Mouse (Mus musculus): Measurements from ENCODE around the gene Efcab12. TPM values are rescaled to one million over a fixed set of nuclear protein-coding genes. Genes with fewer than 3 reads are reported as not detected.

Gene Efcab12
- total RNA-seq, 2 experiments from 2014 or later, result not detected

- peak; percentile 77 for ATAC-seq (replicated peaks; ENCODE audit: low FRiP score, poor library complexity, severe bottlenecking)
Observed at GRCm38 (mm10) chr6:115846640-115847411, 8.6 kb upstream of the Efcab12 start.

DNA sequence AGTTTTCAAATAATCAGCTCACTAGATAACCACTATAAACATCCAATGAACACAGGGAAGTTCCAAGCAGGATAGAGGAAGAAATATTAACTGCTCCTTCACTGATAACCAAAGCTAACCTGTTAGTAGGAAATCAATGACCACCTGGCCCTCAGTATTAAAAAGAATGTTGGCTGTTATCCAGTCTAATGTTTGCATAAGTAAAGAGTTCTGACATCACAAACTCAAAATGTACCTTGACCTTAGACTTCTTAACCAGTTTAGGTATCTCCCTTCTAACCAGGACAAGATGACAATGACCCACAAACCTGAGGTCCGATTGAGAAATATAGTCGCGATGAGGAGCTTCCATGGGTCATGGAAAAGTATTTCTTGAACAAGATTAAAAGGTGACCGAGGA lies 6.8 kb upstream of the Efcab12 start:
- ATAC-seq (replicated peaks; ENCODE audit: low FRiP score, poor library complexity, severe bottlenecking), result no peak

DNA sequence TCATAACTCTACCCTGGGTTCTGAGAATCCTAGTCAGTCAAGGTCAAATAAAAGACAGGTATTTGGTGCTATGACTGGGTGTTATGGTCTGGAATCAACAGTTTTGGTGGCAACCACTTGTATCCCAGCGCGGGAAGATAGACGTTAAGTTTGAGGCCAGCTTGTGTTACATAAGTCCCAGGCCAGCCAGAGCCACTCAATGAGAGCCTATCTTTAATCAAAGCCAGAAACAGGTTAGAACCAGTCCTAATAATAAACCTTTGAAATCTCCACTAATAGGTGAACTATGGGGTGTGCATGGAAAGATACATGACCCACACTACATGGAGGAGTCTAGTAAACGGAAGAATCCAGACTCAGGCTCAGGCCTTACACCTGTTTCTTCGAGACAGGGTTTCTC lies 533 bp upstream of the Efcab12 start:
- no peak for ATAC-seq (replicated peaks; ENCODE audit: low FRiP score, poor library complexity, severe bottlenecking)

- no peak for ATAC-seq (replicated peaks; ENCODE audit: low FRiP score, poor library complexity, severe bottlenecking)
Observed at GRCm38 (mm10) chr6:115833861-115834260, 4.4 kb downstream of the Efcab12 start.

DNA sequence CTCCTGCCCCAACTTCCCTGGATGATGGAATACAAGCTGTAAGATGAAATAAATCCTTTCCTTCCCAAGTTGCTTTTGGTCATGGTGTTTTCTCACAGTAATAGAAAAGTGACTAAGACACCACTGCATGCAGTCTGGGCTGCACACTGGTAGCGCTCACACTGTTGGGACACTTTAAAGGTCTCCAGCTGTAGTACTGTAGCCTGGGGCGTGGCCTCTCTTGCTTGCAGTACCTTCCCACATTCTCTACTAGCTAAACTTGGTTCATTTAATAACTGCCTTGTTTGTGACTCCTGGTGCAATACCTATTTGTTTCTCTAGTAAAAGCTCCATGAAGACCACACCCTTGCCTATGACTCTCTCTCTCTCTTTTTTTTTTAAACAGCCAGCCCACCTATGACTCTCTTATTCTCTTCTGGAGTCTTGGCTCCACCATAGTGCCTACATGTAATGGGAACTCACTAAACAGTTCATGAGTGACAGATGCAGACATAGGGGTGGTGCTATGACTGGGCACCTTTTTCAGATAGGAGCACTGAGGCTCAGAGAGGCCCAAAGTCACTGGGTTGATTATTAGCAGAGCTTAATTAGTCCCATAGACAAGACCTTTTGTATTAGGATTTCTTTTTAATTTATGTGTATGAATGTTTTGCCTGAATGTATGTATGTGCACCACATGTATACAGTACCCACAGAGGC lies 5.9 kb downstream of the Efcab12 start:
- ATAC-seq (replicated peaks; ENCODE audit: low FRiP score, poor library complexity, severe bottlenecking), result no peak; the same call in 1 of the 2 replicates

- ATAC-seq (replicated peaks; ENCODE audit: low FRiP score, poor library complexity, severe bottlenecking), result no peak
Observed at GRCm38 (mm10) chr6:115830779-115831601, 7.2 kb downstream of the Efcab12 start.

GRCm38 (mm10) chr6:115823850-115824464 lies 14.3 kb downstream of the Efcab12 start:
- ATAC-seq (replicated peaks; ENCODE audit: low FRiP score, poor library complexity, severe bottlenecking), result peak; percentile 84

DNA sequence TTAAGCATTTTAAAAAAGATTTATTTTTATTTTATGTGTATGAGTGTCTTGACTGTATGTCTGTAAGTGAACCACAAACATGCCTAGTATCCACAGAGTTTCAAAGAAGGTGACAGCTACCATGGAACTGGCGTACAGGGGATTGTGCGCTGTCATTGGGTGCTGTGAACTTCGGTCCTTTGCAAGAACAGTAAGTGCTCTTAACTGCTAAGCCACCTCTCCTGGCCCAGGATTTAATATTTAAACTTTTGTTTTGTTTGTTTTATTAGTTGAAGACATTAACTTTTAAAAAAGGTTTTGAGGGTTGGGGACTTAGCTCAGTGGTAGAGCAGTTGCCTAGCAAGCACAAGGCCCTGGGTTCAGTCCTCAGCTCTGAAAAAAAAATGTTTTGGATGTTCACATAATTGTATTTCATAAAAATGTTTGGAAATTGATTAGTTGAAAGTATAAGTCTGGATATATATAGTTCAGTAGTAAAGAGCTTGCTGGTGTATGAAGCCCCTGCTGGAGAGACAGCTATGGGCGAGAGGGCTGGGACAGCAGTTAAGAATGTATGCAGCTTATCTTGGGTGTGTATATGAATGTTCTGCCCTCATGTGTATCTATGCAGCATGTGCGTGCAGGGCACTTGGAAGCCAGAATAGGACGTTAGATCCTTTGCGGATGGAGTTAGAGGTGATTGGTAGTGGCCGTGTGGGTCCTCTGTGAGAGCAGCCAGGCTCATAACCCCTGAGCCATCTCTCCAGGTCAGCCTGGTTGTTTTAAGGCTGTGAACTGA lies 16.8 kb downstream of the Efcab12 start:
- no peak for ATAC-seq (replicated peaks; ENCODE audit: low FRiP score, poor library complexity, severe bottlenecking)

- no peak for ATAC-seq (replicated peaks; ENCODE audit: low FRiP score, poor library complexity, severe bottlenecking)
Observed at GRCm38 (mm10) chr6:115818129-115818528, 20.1 kb downstream of the Efcab12 start.

DNA sequence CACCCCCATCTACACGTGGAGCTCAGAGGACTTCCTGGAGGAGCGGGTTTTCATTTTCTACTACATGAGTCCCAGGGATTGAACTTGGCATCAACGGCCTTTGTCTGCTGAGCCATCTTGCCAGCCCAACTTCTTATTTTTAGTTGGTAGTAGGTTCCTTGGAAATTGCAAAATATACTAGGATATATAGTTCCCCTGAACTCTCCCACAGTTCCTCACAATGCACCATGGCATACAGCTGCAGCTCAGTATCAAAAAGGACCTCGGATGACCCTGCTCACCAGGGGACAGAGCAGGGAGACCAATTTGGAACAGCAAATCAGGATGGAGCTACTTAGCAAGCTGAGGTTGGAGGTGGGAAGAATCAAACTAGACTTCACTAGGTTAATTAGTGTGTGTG lies 23.2 kb downstream of the Efcab12 start:
- no peak for ATAC-seq (replicated peaks; ENCODE audit: low FRiP score, poor library complexity, severe bottlenecking)

- ATAC-seq (replicated peaks; ENCODE audit: low FRiP score, poor library complexity, severe bottlenecking), result peak; percentile 89
Observed at GRCm38 (mm10) chr6:115814104-115814503, 24.1 kb downstream of the Efcab12 start.

DNA sequence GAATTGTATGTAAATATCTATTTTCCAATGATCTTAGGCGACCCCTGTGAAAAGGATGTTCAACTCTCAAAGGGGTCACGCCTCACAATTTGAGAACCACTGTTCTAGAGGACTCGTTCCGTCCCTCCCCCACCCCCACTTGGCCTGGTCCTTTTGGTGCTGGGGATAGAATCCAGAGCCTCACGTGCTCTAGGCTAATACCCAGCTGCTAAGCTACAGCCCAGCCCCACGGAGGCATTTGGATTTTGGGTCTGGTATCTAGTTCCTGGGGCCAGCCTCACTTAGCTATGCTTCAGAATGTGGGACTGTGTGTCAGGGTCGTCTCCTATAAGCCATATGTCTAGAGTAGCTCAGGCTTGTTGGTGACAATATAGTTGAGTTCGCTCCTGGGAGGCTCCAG lies 26.6 kb downstream of the Efcab12 start:
- no peak for ATAC-seq (replicated peaks; ENCODE audit: low FRiP score, poor library complexity, severe bottlenecking)

DNA sequence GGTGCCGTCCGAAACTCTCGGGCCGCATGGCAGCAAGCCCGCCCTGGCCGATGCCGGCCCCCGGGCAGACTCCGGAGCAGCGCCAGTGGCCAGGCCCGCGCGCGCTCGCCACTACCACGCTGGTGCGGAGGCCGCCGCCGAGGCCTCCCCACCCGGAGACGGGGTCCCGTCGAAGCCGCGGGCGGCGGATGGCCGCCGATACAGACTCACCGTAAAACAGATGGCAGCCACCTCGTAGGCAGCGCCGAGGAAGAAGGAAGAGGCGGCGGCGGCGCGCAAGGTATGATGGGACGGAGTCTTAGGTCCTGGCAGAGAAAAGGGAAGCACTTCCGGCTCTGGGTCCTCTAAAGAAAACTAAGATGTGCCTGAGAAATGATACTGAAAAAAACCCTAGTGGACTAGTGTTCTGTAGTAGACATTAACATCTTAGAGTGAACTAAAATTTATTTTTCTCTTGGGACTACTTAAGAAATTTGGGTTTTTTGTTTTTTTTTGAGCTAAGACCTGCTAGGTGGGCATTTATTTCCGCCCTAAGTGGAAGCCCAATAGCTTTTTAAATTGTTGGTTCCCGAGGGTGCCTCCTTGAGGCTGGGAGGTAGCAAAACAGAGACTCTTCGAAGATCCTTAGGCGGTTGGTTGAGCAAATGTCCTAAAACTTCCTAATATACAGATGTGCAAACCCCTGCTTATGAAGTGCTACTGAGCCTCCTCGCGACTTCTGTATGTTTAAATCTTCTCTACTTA lies 29.6 kb downstream of the Efcab12 start, which contains the start of gene Rpl32:
Gene Rpl32, minus strand, starts transcription at position 260 of the 744 bp plus-strand sequence.
- peak; percentile 93 for ATAC-seq (replicated peaks; ENCODE audit: low FRiP score, poor library complexity, severe bottlenecking)

GRCm38 (mm10) chr6:115808196-115808487 lies 30.1 kb downstream of the Efcab12 start:
- ATAC-seq (replicated peaks; ENCODE audit: low FRiP score, poor library complexity, severe bottlenecking), result peak; percentile 41

DNA sequence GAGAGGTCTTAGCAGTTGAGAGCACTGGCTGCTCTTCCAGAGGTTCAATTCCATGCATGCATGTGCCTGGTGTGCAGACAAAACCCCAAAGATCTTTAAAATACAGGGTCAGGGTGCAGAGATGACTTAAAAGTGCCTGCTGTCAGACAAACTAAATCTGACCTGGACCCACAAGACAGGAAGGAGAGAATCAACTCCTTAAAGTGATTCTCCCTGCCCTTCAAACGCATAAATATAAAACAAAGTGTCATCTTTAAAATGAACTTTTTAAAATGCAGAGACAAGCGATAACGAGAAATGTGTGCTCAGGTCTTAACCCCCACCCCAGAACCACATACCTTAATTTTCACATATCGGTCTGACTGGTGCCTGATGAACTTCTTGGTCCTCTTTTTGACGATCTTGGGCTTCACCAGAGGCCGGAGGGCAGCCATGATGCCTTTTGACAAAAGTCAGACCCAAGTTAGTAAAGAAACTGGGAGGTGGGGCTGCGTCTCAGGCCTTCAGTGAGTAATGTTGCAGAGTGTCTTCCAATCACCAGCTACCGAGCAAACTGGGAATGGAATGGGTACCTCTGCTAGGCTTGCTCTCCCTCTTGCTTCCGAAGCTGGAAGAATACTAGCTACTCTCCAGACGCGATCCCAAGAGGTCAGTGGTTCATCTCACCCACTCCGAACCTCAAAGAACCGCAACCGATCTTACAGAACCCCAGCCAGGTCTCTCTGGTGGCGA lies 30.6 kb downstream of the Efcab12 start:
- ATAC-seq (replicated peaks; ENCODE audit: low FRiP score, poor library complexity, severe bottlenecking), result 0 out of 2 replicates have a peak, but pooled peaks have one; percentile 10

DNA sequence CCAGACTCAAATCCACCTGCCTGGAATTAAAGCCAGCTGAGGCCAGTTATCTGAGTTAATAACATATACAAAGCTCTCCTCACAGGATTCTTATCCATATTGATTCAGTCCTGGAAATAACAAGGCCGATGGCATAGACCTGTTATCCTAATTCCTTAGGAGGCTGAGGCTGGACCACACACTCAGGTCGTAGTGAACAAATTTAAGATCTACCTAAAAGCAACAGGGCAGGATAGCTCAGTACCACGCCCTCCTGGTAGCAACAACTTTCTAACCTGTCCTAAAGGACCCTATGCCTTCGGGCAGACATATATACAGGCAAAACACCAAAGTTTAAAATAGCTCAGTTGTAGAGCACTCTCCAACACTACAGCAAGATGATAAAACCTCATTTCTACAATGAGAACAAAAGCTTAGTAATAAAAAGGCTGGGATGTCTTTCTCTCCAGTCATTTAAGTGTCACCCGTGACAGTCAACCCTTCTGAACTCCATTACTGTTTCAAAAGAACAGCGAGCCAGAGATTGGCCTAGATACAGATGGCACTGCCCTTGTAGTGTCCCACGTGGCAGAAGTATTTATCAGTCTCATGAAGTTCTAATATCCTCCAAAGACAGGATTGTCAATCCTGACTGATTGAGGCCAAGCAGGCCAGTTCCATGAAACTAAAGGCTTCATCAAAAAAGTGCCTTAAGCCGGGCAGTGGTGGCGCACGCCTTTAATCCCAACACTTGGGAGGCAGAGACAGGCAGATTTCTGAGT lies 33.6 kb downstream of the Efcab12 start:
- ATAC-seq (replicated peaks; ENCODE audit: low FRiP score, poor library complexity, severe bottlenecking), result no peak

Data from erythroblast, adult 5-6 weeks (primary cell).